Mouse (Mus musculus) E14TG2a.4 (cell line): ENCODE results near the gene Ucn2.

ENCODE experiments used
- CTCF ChIP-seq: conservative IDR thresholded peaks from 2 replicates; pipeline ENCODE4 v1.5.1; 2014; ENCODE audit warnings: low read length
- NANOG ChIP-seq: IDR thresholded peaks from 2 replicates; pipeline ENCODE4 v1.6.1; 2014; ENCODE audit warnings: borderline replicate concordance, low read length, mixed read lengths

DNA sequence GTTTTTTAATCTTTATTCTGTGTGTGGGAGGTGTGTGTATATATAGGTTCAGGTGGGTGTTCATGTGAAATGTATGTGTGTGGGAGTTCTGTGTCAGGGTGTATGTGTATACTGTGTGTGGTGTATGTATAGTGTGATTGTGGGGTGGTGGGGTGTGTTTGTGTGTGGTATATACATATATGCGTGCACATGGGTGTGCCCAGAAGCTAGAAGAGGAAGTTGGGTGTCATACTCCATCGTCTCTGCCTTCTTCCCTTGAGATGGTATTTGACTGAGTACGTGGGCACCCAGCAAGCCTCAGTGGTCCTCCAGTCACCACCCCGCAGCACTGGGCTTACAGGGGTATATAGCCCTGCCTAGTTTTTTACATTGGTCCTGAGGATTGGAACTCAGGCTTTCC lies 35.6 kb downstream of the Ucn2 start:
- TF ChIP-seq CTCF (no peak), NANOG (no peak)
